Mouse (Mus musculus) lung, postnatal 25 days (tissue): ENCODE results near the gene Ccdc12.
A peak's percentile ranks its signal among the peaks of the same experiment; 100 is the strongest.

Experiments used
- DNase-seq: peaks from one replicate; pipeline ENCODE4 v3.0.0; 2022; ENCODE audit warnings: low spot score

The Ccdc12 gene

GRCm38 (mm10) chr9:110703951-110704350, 47.6 kb downstream of the Ccdc12 start:
- no peak for DNase-seq

- no peak for DNase-seq
Observed at GRCm38 (mm10) chr9:110706784-110707183, 50.5 kb downstream of the Ccdc12 start.

GRCm38 (mm10) chr9:110709640-110710258, 53.4 kb downstream of the Ccdc12 start:
- DNase-seq = peak; percentile 92

- DNase-seq = no peak
Observed at GRCm38 (mm10) chr9:110711532-110711931, 55.2 kb downstream of the Ccdc12 start.

GRCm38 (mm10) chr9:110711996-110712395, 55.7 kb downstream of the Ccdc12 start:
- no peak for DNase-seq

GRCm38 (mm10) chr9:110712545-110712944, 56.2 kb downstream of the Ccdc12 start:
- no peak for DNase-seq

GRCm38 (mm10) chr9:110713389-110713788, 57.1 kb downstream of the Ccdc12 start:
- DNase-seq = no peak

GRCm38 (mm10) chr9:110715426-110715825, 59.1 kb downstream of the Ccdc12 start:
- DNase-seq = no peak

GRCm38 (mm10) chr9:110716775-110717174, 60.5 kb downstream of the Ccdc12 start:
- DNase-seq = peak; percentile 57

- no peak for DNase-seq
Observed at GRCm38 (mm10) chr9:110718071-110718470, 61.8 kb downstream of the Ccdc12 start.

- no peak for DNase-seq
Observed at GRCm38 (mm10) chr9:110718810-110719209, 62.5 kb downstream of the Ccdc12 start.

- DNase-seq = no peak
Observed at GRCm38 (mm10) chr9:110719977-110720376, 63.7 kb downstream of the Ccdc12 start.

GRCm38 (mm10) chr9:110722060-110722459, 65.8 kb downstream of the Ccdc12 start:
- no peak for DNase-seq

- no peak for DNase-seq
Observed at GRCm38 (mm10) chr9:110725721-110726135, 69.4 kb downstream of the Ccdc12 start.

- DNase-seq = no peak
Observed at GRCm38 (mm10) chr9:110726867-110727266, 70.6 kb downstream of the Ccdc12 start.

GRCm38 (mm10) chr9:110729841-110730240, 73.5 kb downstream of the Ccdc12 start:
- peak; percentile 34 for DNase-seq

GRCm38 (mm10) chr9:110731859-110732258, 75.6 kb downstream of the Ccdc12 start:
- DNase-seq = no peak

- peak; percentile 85 for DNase-seq
Observed at GRCm38 (mm10) chr9:110732623-110733022, 76.3 kb downstream of the Ccdc12 start.

- DNase-seq = no peak
Observed at GRCm38 (mm10) chr9:110733102-110733501, 76.8 kb downstream of the Ccdc12 start.

GRCm38 (mm10) chr9:110734154-110734553, 77.9 kb downstream of the Ccdc12 start:
- no peak for DNase-seq

GRCm38 (mm10) chr9:110736362-110736761, 80.1 kb downstream of the Ccdc12 start:
- no peak for DNase-seq

- DNase-seq = no peak
Observed at GRCm38 (mm10) chr9:110738054-110738453, 81.8 kb downstream of the Ccdc12 start.

- no peak for DNase-seq
Observed at GRCm38 (mm10) chr9:110739961-110740360, 83.7 kb downstream of the Ccdc12 start.

- no peak for DNase-seq
Observed at GRCm38 (mm10) chr9:110741711-110742294, 85.5 kb downstream of the Ccdc12 start, which contains the start of gene Myl3. TSS of gene Myl3 (plus strand) at chr9:110741861.
